Mouse (Mus musculus) heart, embryonic 13.5 days (tissue): ENCODE results near the gene Pald1. TPM values are rescaled to one million over a fixed set of nuclear protein-coding genes. Genes with fewer than 3 reads are reported as not detected.

Experiments
- polyA plus RNA-seq: library from polyadenylated mRNA; unstranded; fragments of >200 nt; fragmentation: Nextera tagmentation; extraction: Ambion mirVana; gene quantifications from 2 replicates; pipeline ENCODE4 v1.2.1, GENCODE M21; 2015

Pald1 gene
- polyA plus RNA-seq, 1 experiment from 2014 or later: 26.6 TPM

Other genes starting within 250 kb of the Pald1 start
- gene Sgpl1, start 235.8 kb downstream of the Pald1 start, polyA plus RNA-seq: 26.7 and 29.1 TPM in 2 replicates
- gene Tbata, start 211.6 kb downstream of the Pald1 start, polyA plus RNA-seq: not detected in 2 replicates
- gene Adamts14, start 110.1 kb downstream of the Pald1 start, polyA plus RNA-seq: 0.76 and 1.3 TPM in 2 replicates
- gene Prf1, start 85.7 kb downstream of the Pald1 start, polyA plus RNA-seq: 0.08 TPM in 1 of 2 replicates, not detected in the other
- 0.09 TPM in 1 of 2 replicates, not detected in the other for gene Nodal, start 34.4 kb upstream of the Pald1 start, polyA plus RNA-seq
- gene Eif4ebp2, start 69.1 kb upstream of the Pald1 start, polyA plus RNA-seq: 50.8 and 57.1 TPM in 2 replicates
- gene Lrrc20, start 92.3 kb upstream of the Pald1 start, polyA plus RNA-seq: 12.1 and 13.2 TPM in 2 replicates
- gene Npffr1, start 212.0 kb upstream of the Pald1 start, polyA plus RNA-seq: 0.05 and 0.08 TPM in 2 replicates